Mouse (Mus musculus): ENCODE data around the gene Stat1. TPM values are rescaled to one million over a fixed set of nuclear protein-coding genes. Genes with fewer than 3 reads are reported as not detected.
A peak's percentile ranks its signal among the peaks of the same experiment; 100 is the strongest.

Gene Stat1
- 1,000 to 10,000 TPM in 2 of 3 experiments, 100 to 1,000 TPM in 1; 639 to 1,069 (median 1,003) TPM for polyA plus RNA-seq (2017; shearing (Covaris generic))

- peak; percentile 81 for ATAC-seq
Observed at GRCm38 (mm10) chr1:52118860-52119591, at the start of gene Stat1. Gene Stat1, plus strand, starts transcription at chr1:52119440.

GRCm38 (mm10) chr1:52079724-52080367, 39.4 kb upstream of the Stat1 start:
- no peak for ATAC-seq

- no peak for ATAC-seq
Observed at GRCm38 (mm10) chr1:52080375-52080774, 38.9 kb upstream of the Stat1 start.

GRCm38 (mm10) chr1:52086236-52086635, 33.0 kb upstream of the Stat1 start:
- peak; percentile 64 for ATAC-seq

GRCm38 (mm10) chr1:52087128-52087527, 32.1 kb upstream of the Stat1 start:
- no peak for ATAC-seq

- ATAC-seq = no peak
Observed at GRCm38 (mm10) chr1:52088634-52089033, 30.6 kb upstream of the Stat1 start.

- no peak for ATAC-seq
Observed at GRCm38 (mm10) chr1:52098618-52099232, 20.5 kb upstream of the Stat1 start.

- peak; percentile 97 for ATAC-seq
Observed at GRCm38 (mm10) chr1:52100496-52100895, 18.7 kb upstream of the Stat1 start.

- no peak for ATAC-seq
Observed at GRCm38 (mm10) chr1:52102795-52103194, 16.4 kb upstream of the Stat1 start.

- ATAC-seq = no peak
Observed at GRCm38 (mm10) chr1:52107206-52107605, 12.0 kb upstream of the Stat1 start.

GRCm38 (mm10) chr1:52111217-52111616, 8.0 kb upstream of the Stat1 start:
- no peak for ATAC-seq

GRCm38 (mm10) chr1:52112301-52112700, 6.9 kb upstream of the Stat1 start:
- ATAC-seq = no peak

GRCm38 (mm10) chr1:52113067-52113665, 6.1 kb upstream of the Stat1 start:
- peak; percentile 4 for ATAC-seq

- ATAC-seq = peak; percentile 84
Observed at GRCm38 (mm10) chr1:52113666-52114069, 5.6 kb upstream of the Stat1 start.

GRCm38 (mm10) chr1:52116441-52116840, 2.8 kb upstream of the Stat1 start:
- no peak for ATAC-seq

GRCm38 (mm10) chr1:52117777-52118176, 1.5 kb upstream of the Stat1 start:
- no peak for ATAC-seq

- no peak for ATAC-seq
Observed at GRCm38 (mm10) chr1:52119691-52120090, 451 bp downstream of the Stat1 start.

GRCm38 (mm10) chr1:52120191-52120590, 951 bp downstream of the Stat1 start:
- peak; percentile 12 for ATAC-seq

- no peak for ATAC-seq
Observed at GRCm38 (mm10) chr1:52121052-52121451, 1.8 kb downstream of the Stat1 start.

GRCm38 (mm10) chr1:52124818-52125217, 5.6 kb downstream of the Stat1 start:
- no peak for ATAC-seq

GRCm38 (mm10) chr1:52127350-52127749, 8.1 kb downstream of the Stat1 start:
- no peak for ATAC-seq

GRCm38 (mm10) chr1:52129794-52130193, 10.6 kb downstream of the Stat1 start:
- ATAC-seq = no peak

GRCm38 (mm10) chr1:52131787-52132377, 12.6 kb downstream of the Stat1 start:
- ATAC-seq = no peak

Data from inflammation-experienced regulatory T-cells, adult 6 months (primary cell).